Mouse (Mus musculus): Measurements from ENCODE around the gene Banp. TPM values are rescaled to one million over a fixed set of nuclear protein-coding genes. Genes with fewer than 3 reads are reported as not detected.
A peak's percentile ranks its signal among the peaks of the same experiment; 100 is the strongest.

Gene Banp
- polyA plus RNA-seq (2014; fragmentation: Nextera tagmentation; extraction: Ambion mirVana), result 42.1 and 43.8 TPM in 2 replicates

GRCm38 (mm10) chr8:121949222-121949800, at the start of gene Banp:
Banp (plus strand) TSS chr8:121949750.
- H3K27me3 ChIP-seq (ENCODE audit: insufficient read depth, low read length), result no peaks in the 10 kb centered on the region
- DNase-seq (no peak), ATAC-seq (ENCODE audit: insufficient read depth) (no peak)
- no peak for TF ChIP-seq CTCF (IDR thresholded peaks at IDR 0.05; ENCODE audit: low read depth)
- peak within 1 kb of the TSS; percentile 98 for H3K9ac ChIP-seq
- peaks cover 26% of the 10 kb centered on the region for H3K4me1 ChIP-seq (ENCODE audit: insufficient read depth)
- 59% methylated on average over 6 of the region's 6 CpGs for WGBS
- peaks cover 21% of the 10 kb centered on the region for H3K36me3 ChIP-seq (ENCODE audit: insufficient read depth)
- peak within 1 kb of the TSS; percentile 95 for H3K4me3 ChIP-seq (ENCODE audit: low read depth, low read length)
- H3K9me3 ChIP-seq (ENCODE audit: low read depth, low read length), result no peaks in the 10 kb centered on the region
- peak within 1 kb of the TSS; percentile 96 for H3K27ac ChIP-seq (ENCODE audit: low read depth)
- H3K4me2 ChIP-seq, result peak within 1 kb of the TSS; percentile 80

- Histone ChIP-seq H3K36me3 (ENCODE audit: insufficient read depth) (peaks cover 3% of the 10 kb centered on the region; the same call in 1 of the 2 replicates), H3K9me3 (ENCODE audit: low read depth, low read length) (no peaks in the 10 kb centered on the region), H3K9ac (peak overlapping the region; percentile 6; the same call in 1 of the 2 replicates), H3K4me1 (ENCODE audit: insufficient read depth) (peaks cover 18% of the 10 kb centered on the region), H3K27me3 (ENCODE audit: insufficient read depth, low read length) (no peaks in the 10 kb centered on the region), H3K27ac (ENCODE audit: low read depth) (no peak overlapping the region), H3K4me2 (no peak overlapping the region), H3K4me3 (ENCODE audit: low read depth, low read length) (no peak overlapping the region)
- 40% methylated on average over 8 of the region's 8 CpGs for WGBS
- TF ChIP-seq CTCF (IDR thresholded peaks at IDR 0.05; ENCODE audit: low read depth), result no peak
- DNase-seq (no peak), ATAC-seq (ENCODE audit: insufficient read depth) (no peak)
Observed at GRCm38 (mm10) chr8:121901498-121902236, 47.9 kb upstream of the Banp start.

GRCm38 (mm10) chr8:121903977-121904376, 45.6 kb upstream of the Banp start:
- H3K36me3 ChIP-seq (ENCODE audit: insufficient read depth), result peaks cover 3% of the 10 kb centered on the region; the same call in 1 of the 2 replicates
- H3K27ac ChIP-seq (ENCODE audit: low read depth), result no peak overlapping the region
- TF ChIP-seq CTCF (IDR thresholded peaks at IDR 0.05; ENCODE audit: low read depth), result 0 out of 2 replicates have a peak, but pooled peaks have one; percentile 8
- ATAC-seq (ENCODE audit: insufficient read depth), result no peak
- H3K9me3 ChIP-seq (ENCODE audit: low read depth, low read length), result no peaks in the 10 kb centered on the region
- peaks cover 12% of the 10 kb centered on the region for H3K4me1 ChIP-seq (ENCODE audit: insufficient read depth)
- peak overlapping the region; percentile 0; the same call in 1 of the 2 replicates for H3K4me2 ChIP-seq
- DNase-seq, result no peak
- no peak overlapping the region for H3K4me3 ChIP-seq (ENCODE audit: low read depth, low read length)
- no peak overlapping the region for H3K9ac ChIP-seq
- WGBS, result 55% methylated on average over 6 of the region's 6 CpGs
- no peaks in the 10 kb centered on the region for H3K27me3 ChIP-seq (ENCODE audit: insufficient read depth, low read length)

GRCm38 (mm10) chr8:121904999-121905398, 44.6 kb upstream of the Banp start:
- no peaks in the 10 kb centered on the region for H3K27me3 ChIP-seq (ENCODE audit: insufficient read depth, low read length)
- H3K9ac ChIP-seq, result no peak overlapping the region
- H3K4me2 ChIP-seq, result peak overlapping the region; percentile 99; the same call in 1 of the 2 replicates
- ATAC-seq (ENCODE audit: insufficient read depth) (no peak), DNase-seq (no peak)
- H3K4me3 ChIP-seq (ENCODE audit: low read depth, low read length), result no peak overlapping the region
- TF ChIP-seq CTCF (IDR thresholded peaks at IDR 0.05; ENCODE audit: low read depth), result no peak
- WGBS, result 81% methylated on average over 9 of the region's 9 CpGs
- H3K36me3 ChIP-seq (ENCODE audit: insufficient read depth), result peaks cover 3% of the 10 kb centered on the region; the same call in 1 of the 2 replicates
- peaks cover 9% of the 10 kb centered on the region; the same call in 1 of the 2 replicates for H3K4me1 ChIP-seq (ENCODE audit: insufficient read depth)
- H3K9me3 ChIP-seq (ENCODE audit: low read depth, low read length), result no peaks in the 10 kb centered on the region
- no peak overlapping the region for H3K27ac ChIP-seq (ENCODE audit: low read depth)

- peak overlapping the region; percentile 69 for H3K9ac ChIP-seq
- H3K4me2 ChIP-seq, result peak overlapping the region; percentile 99
- H3K4me1 ChIP-seq (ENCODE audit: insufficient read depth), result peaks cover 9% of the 10 kb centered on the region; the same call in 1 of the 2 replicates
- 44% methylated on average over 1 of the region's 1 CpGs for WGBS
- peaks cover 3% of the 10 kb centered on the region; the same call in 1 of the 2 replicates for H3K36me3 ChIP-seq (ENCODE audit: insufficient read depth)
- TF ChIP-seq CTCF (IDR thresholded peaks at IDR 0.05; ENCODE audit: low read depth), result no peak
- no peaks in the 10 kb centered on the region for H3K9me3 ChIP-seq (ENCODE audit: low read depth, low read length)
- DNase-seq (no peak), ATAC-seq (ENCODE audit: insufficient read depth) (no peak)
- peak overlapping the region; percentile 80 for H3K4me3 ChIP-seq (ENCODE audit: low read depth, low read length)
- no peak overlapping the region for H3K27ac ChIP-seq (ENCODE audit: low read depth)
- H3K27me3 ChIP-seq (ENCODE audit: insufficient read depth, low read length), result no peaks in the 10 kb centered on the region
Observed at GRCm38 (mm10) chr8:121905420-121905819, 44.1 kb upstream of the Banp start.

GRCm38 (mm10) chr8:121905864-121906263, 43.7 kb upstream of the Banp start:
- ATAC-seq (ENCODE audit: insufficient read depth), result no peak
- H3K4me1 ChIP-seq (ENCODE audit: insufficient read depth), result peaks cover 9% of the 10 kb centered on the region; the same call in 1 of the 2 replicates

More at GRCm38 (mm10) chr8:121905864-121906263, 43.7 kb upstream of the Banp start:
- Histone ChIP-seq H3K4me3 (ENCODE audit: low read depth, low read length) (peak overlapping the region; percentile 80), H3K9me3 (ENCODE audit: low read depth, low read length) (no peaks in the 10 kb centered on the region), H3K4me2 (peak overlapping the region; percentile 99), H3K27ac (ENCODE audit: low read depth) (no peak overlapping the region), H3K9ac (peak overlapping the region; percentile 69), H3K36me3 (ENCODE audit: insufficient read depth) (peaks cover 3% of the 10 kb centered on the region; the same call in 1 of the 2 replicates), H3K27me3 (ENCODE audit: insufficient read depth, low read length) (no peaks in the 10 kb centered on the region)
- TF ChIP-seq CTCF (IDR thresholded peaks at IDR 0.05; ENCODE audit: low read depth), result no peak
- WGBS, result 12% methylated on average over 5 of the region's 5 CpGs
- no peak for DNase-seq

Data from lung, embryonic 14.5 days (tissue).